Mouse (Mus musculus) limb, embryonic 14.5 days (tissue): ENCODE measurements at regions not wholly inside any gene's neighbourhood (a gene's known extent, or its start where the extent isn't known, plus 50 kb on each side); places are given as distances from the start of the nearest gene placed in this dataset.

Experiments
- ATAC-seq: fragments of 200-750 bp; cut with Nextera tagmentation; 2 replicates; pipeline ENCODE4 v1.8.0; 2017; ENCODE audit warnings: low read depth, moderate number of reproducible peaks, moderate TSS enrichment; ENCODE audit not compliant: low FRiP score
- DNase-seq: peaks from one replicate; pipeline ENCODE4 v3.0.0-alpha.2; 2015; ENCODE audit warnings: low spot score
- H3K27ac ChIP-seq: fragments of 300-500 bp; sonication (generic); replicated peaks from 2 replicates; pipeline ENCODE4 v1.5.1; 2014; ENCODE audit warnings: low read depth, mild to moderate bottlenecking, low read length, moderate library complexity, mixed read lengths
- H3K27me3 ChIP-seq: fragments of 300-500 bp; sonication (generic); 2 replicates; pipeline ENCODE4 v1.6.1; 2014; ENCODE audit warnings: low read length, mixed read lengths; ENCODE audit not compliant: control insufficient read depth, insufficient read depth
- H3K36me3 ChIP-seq: fragments of 300-500 bp; sonication (generic); 2 replicates; pipeline ENCODE4 v1.6.1; 2014; ENCODE audit warnings: mild to moderate bottlenecking, low read length, moderate library complexity, mixed read lengths; ENCODE audit not compliant: control insufficient read depth, insufficient read depth
- H3K4me1 ChIP-seq: fragments of 300-500 bp; sonication (generic); 2 replicates; pipeline ENCODE4 v1.6.1; 2014; ENCODE audit warnings: antibody characterized with exemption, low read length, mixed read lengths; ENCODE audit not compliant: control insufficient read depth, insufficient read depth
- H3K4me2 ChIP-seq: fragments of 300-500 bp; sonication (generic); replicated peaks from 2 replicates; pipeline ENCODE4 v1.6.1; 2014; ENCODE audit warnings: low read depth, mild to moderate bottlenecking, low read length, moderate library complexity; ENCODE audit not compliant: severe bottlenecking
- H3K4me3 ChIP-seq: fragments of 300-500 bp; sonication (generic); replicated peaks from 2 replicates; pipeline ENCODE4 v1.5.1; 2014; ENCODE audit warnings: low read length
- H3K9ac ChIP-seq: fragments of 300-500 bp; sonication (generic); 2 replicates; pipeline ENCODE4 v1.6.1; 2014; ENCODE audit warnings: mild to moderate bottlenecking, low read depth, low read length, moderate library complexity; ENCODE audit not compliant: severe bottlenecking
- H3K9me3 ChIP-seq: fragments of 300-500 bp; sonication (generic); 2 replicates; pipeline ENCODE4 v1.6.1; 2016; ENCODE audit warnings: low read length; ENCODE audit not compliant: control insufficient read depth
- POLR2A ChIP-seq: fragments of 200-500 bp; IDR thresholded peaks from 2 replicates; pipeline ENCODE4 v1.8.0; 2012; ENCODE audit warnings: inconsistent platforms, mild to moderate bottlenecking, moderate library complexity, borderline replicate concordance; ENCODE audit not compliant: insufficient read depth, insufficient read length; ENCODE audit errors: extremely low read depth
- WGBS: fragments of 180-500 bp; shearing (Covaris S2); extraction: QIAGEN DNeasy Blood & Tissue Kit; methylation state at CpG from one replicate; pipeline ENCODE4 v1.1.7; 2014; 5-methylcytosine and 5-hydroxymethylcytosine counted together

DNA sequence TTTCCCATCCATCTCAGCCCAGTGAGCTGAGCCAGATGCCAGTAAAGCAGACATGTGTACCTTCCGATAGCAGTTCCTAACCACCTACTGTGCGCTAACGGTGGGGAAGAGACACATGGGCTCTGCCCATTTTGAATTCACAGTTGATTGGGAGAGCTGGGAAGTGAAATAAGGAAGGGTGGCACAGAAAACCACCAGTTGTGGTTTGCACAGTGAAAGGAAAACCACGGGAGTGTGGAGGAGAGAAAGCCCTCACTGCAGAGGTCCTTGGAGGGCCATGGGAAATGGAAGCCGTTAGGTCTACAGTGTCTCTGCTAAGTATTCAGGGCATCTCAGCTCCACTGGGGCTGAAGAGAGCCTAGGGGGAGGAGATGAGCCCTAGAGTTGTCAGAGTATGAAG, 132.7 kb upstream of the Mki67 start:
- Histone ChIP-seq H3K36me3 (no peaks in the 10 kb centered on the region), H3K27ac (peak overlapping the region; percentile 21), H3K4me2 (no peak overlapping the region), H3K9ac (no peak overlapping the region), H3K4me1 (peaks cover 44% of the 10 kb centered on the region), H3K9me3 (no peaks in the 10 kb centered on the region), H3K4me3 (no peak overlapping the region), H3K27me3 (no peaks in the 10 kb centered on the region)
- TF ChIP-seq POLR2A, result no peak
- DNase-seq (no peak), ATAC-seq (no peak)
- WGBS, result 51% methylated on average over 5 of the region's 5 CpGs

DNA sequence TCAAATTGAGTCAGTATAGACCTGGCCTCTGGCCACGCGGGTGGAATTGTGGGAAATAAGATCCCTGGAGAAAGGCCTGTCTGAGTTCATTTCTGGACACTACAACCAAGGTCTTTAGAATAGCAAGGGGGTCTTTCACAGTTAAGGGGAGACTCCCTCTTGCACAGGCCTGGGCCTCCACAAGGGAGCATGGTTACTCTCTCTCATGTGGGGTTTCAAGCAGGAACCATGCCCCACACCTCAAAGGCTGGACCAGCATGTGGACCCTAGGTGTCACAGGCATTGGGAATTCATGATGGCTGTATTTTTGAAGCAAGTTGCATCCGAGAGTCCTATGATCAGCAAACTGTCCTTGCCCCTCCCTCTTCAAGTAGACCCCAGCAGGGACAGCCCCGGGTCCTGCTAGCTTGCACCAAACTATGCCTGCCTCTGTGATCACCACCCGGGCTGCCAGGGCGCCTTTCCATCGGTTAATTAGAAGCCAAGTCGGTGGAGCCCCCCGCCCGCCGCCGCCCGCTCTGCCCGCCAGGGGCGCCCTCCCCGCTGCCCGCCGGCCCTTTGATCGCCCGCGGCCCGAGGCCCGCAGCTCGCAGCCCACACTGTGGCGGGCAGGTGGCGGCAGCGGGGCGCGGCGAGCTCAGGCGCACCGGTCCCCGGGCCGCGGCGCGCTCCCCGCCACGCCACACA, 137.1 kb upstream of the Mki67 start:
- Histone ChIP-seq H3K36me3 (no peaks in the 10 kb centered on the region), H3K4me2 (peak overlapping the region; percentile 46), H3K4me1 (peaks cover 20% of the 10 kb centered on the region), H3K27me3 (no peaks in the 10 kb centered on the region), H3K9me3 (no peaks in the 10 kb centered on the region), H3K9ac (peak overlapping the region; percentile 35), H3K4me3 (peak overlapping the region; percentile 23), H3K27ac (no peak overlapping the region)
- DNase-seq (peak; percentile 14), ATAC-seq (peak; percentile 45; the same call in 1 of the 2 replicates)
- no peak for TF ChIP-seq POLR2A
- WGBS, result 6% methylated on average over 39 of the region's 39 CpGs

DNA sequence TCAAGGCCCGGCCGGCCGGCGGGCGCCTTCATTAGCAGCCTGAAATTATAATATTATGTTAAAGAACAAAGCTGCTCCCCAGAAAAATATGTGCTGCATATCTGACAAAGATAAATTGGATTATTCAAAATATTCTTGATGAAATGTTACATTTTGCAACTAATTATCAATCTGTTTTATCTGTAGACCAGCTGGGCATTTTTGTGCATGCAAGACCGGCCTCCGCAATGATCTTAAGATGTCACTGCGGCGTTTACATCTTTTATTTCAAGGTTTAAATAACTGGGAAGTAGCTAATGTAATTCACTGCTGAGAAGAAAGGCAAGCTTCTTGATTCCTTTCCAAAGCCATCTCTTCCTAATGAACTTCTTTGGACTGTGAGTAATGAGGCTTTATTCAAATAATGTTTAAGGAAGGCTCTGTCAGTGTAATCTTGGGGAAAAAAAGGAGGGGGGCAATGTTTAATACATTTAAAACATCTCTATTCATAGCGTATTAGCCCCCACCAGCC, 137.7 kb upstream of the Mki67 start:
- no peak for TF ChIP-seq POLR2A
- Histone ChIP-seq H3K4me3 (peak overlapping the region; percentile 23), H3K36me3 (no peaks in the 10 kb centered on the region), H3K9me3 (no peaks in the 10 kb centered on the region), H3K27ac (no peak overlapping the region), H3K4me1 (peaks cover 14% of the 10 kb centered on the region), H3K4me2 (peak overlapping the region; percentile 46), H3K9ac (peak overlapping the region; percentile 35), H3K27me3 (no peaks in the 10 kb centered on the region)
- 26% methylated on average over 10 of the region's 10 CpGs for WGBS
- ATAC-seq (no peak), DNase-seq (no peak)

DNA sequence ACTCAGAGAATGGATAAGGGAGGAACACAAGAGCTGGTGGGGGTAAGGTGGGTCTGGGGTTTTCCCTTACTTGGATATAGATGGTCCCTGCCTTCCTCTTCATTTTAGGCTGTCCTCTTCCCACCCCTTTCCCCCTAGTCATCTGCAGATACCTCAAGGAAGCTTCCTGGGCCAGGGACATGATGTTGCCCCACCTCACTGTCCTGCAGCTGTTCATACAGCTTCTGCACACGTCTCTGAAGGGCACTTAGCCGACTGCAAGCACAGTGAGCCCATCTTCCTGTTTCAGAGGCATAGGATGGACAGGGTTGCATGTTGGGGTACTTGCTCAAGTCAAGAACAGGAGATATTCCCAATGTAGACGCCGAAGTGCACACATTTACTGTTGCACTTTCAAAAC, 144.1 kb upstream of the Mki67 start:
- no peak overlapping the region for H3K4me2 ChIP-seq
- peaks cover 48% of the 10 kb centered on the region for H3K4me1 ChIP-seq
- no peak overlapping the region for H3K4me3 ChIP-seq
- H3K27me3 ChIP-seq, result no peaks in the 10 kb centered on the region
- ATAC-seq, result no peak
- no peaks in the 10 kb centered on the region for H3K36me3 ChIP-seq
- no peaks in the 10 kb centered on the region for H3K9me3 ChIP-seq
- no peak for DNase-seq
- H3K9ac ChIP-seq, result no peak overlapping the region
- no peak for TF ChIP-seq POLR2A
- WGBS, result 47% methylated on average over 4 of the region's 4 CpGs
- H3K27ac ChIP-seq, result no peak overlapping the region; the same call in 1 of the 2 replicates

DNA sequence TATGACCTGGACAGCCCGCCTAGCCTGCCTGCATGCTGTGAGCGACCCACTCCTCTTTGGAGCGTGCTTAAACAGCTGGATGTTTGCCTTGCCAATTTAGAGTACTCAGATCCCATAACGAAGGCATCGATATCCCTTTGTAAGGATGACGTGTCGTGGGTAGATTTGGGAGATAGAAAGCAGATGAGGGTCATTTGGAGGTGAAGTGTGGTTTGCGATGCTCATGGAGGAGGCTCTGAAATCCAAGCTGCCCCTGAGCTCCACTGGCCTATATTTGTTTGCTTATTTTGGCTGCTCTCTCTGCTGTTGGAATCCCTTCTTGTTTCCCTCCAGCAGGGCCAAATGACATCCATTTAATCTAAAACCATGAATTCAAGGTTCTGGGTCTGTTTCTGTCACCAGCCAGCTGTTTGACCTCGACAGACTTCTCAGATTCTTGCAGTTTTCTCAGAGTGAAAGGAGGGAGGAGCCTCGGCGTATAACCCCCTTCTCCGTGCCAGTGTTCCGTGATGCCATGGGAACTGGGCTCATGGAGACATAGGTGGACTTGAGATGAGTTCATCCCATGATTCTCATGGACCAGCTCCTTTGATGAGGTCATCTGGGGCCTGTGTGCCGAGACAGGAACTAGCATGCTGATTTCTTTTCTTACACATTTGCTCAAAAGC, 144.7 kb upstream of the Mki67 start:
- DNase-seq (peak; percentile 75), ATAC-seq (peak; percentile 76)
- no peak overlapping the region for H3K4me2 ChIP-seq
- no peaks in the 10 kb centered on the region for H3K36me3 ChIP-seq
- peak overlapping the region; percentile 52 for H3K27ac ChIP-seq
- no peaks in the 10 kb centered on the region for H3K27me3 ChIP-seq
- no peak for TF ChIP-seq POLR2A
- WGBS, result 29% methylated on average over 14 of the region's 14 CpGs
- H3K9ac ChIP-seq, result no peak overlapping the region
- H3K9me3 ChIP-seq, result no peaks in the 10 kb centered on the region
- H3K4me1 ChIP-seq, result peaks cover 48% of the 10 kb centered on the region
- H3K4me3 ChIP-seq, result no peak overlapping the region
